Mouse (Mus musculus) heart, adult 2 months (tissue): ENCODE measurements at regions not wholly inside any gene's neighbourhood (a gene's known extent, or its start where the extent isn't known, plus 50 kb on each side); places are given as distances from the start of the nearest gene placed in this dataset.

ENCODE experiments used
- CTCF ChIP-seq: fragments of 200-600 bp; IDR thresholded peaks from 2 replicates; pipeline ENCODE4 v1.8.1; 2022; ENCODE audit warnings: antibody characterized with exemption, mild to moderate bottlenecking, moderate library complexity
- EP300 ChIP-seq: fragments of 200-500 bp; IDR thresholded peaks from 2 replicates; pipeline ENCODE4 v1.6.1; 2011; ENCODE audit warnings: low read depth, low read length, control low read depth; ENCODE audit not compliant: insufficient read depth
- POLR2A ChIP-seq: fragments of 200-500 bp; IDR thresholded peaks from 2 replicates; pipeline ENCODE4 v1.6.1; 2011; ENCODE audit warnings: mild to moderate bottlenecking, low read depth, low read length, control low read depth; ENCODE audit not compliant: insufficient read depth

DNA sequence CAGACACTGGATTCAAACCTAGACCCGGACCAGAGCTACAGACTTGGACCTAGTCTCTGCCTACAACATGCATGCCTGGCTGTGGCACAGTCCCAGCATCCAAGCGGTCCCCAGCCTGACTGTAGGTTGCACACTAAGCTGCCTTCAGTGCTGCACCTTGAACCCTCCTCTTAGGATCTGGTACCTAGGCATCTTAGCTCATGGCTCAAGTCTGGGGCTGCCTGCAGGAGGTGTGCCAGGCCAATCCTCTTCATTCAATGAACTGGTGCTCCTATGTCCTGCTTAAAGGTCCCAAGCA is 73.4 kb upstream of the Ppara start:
- TF ChIP-seq POLR2A (no peak), CTCF (no peak), EP300 (no peak)
